Mouse (Mus musculus) G1E-ER4 (cell line): ENCODE results near the gene Cyp2d26. TPM values are rescaled to one million over a fixed set of nuclear protein-coding genes. Genes with fewer than 3 reads are reported as not detected.

Experiments used
- GATA1 ChIP-seq: IDR thresholded peaks from one replicate; pipeline ENCODE4 v1.8.0; 2012; ENCODE audit warnings: low read length, inconsistent platforms
- polyA plus RNA-seq: library from polyadenylated mRNA; stranded (reverse); fragments of >175 nt; gene quantifications from 2 replicates; pipeline ENCODE4 v1.2.3, GENCODE M21; 2012

Cyp2d26 gene
- polyA plus RNA-seq: not detected in 2 replicates

GRCm38 (mm10) chr15:82794277-82794676, at the start of gene Cyp2d26:
TSS of gene Cyp2d26 (minus strand) at chr15:82794294.
- TF ChIP-seq GATA1: no peak

- no peak for TF ChIP-seq GATA1
Observed at GRCm38 (mm10) chr15:82839146-82839545, 45.1 kb upstream of the Cyp2d26 start.

GRCm38 (mm10) chr15:82829917-82830316, 35.8 kb upstream of the Cyp2d26 start:
- TF ChIP-seq GATA1: no peak

GRCm38 (mm10) chr15:82825866-82826265, 31.8 kb upstream of the Cyp2d26 start:
- TF ChIP-seq GATA1: no peak

GRCm38 (mm10) chr15:82822347-82822746, 28.3 kb upstream of the Cyp2d26 start:
- no peak for TF ChIP-seq GATA1

GRCm38 (mm10) chr15:82821657-82822056, 27.6 kb upstream of the Cyp2d26 start:
- no peak for TF ChIP-seq GATA1

GRCm38 (mm10) chr15:82815296-82815695, 21.2 kb upstream of the Cyp2d26 start:
- no peak for TF ChIP-seq GATA1

- no peak for TF ChIP-seq GATA1
Observed at GRCm38 (mm10) chr15:82814806-82815205, 20.7 kb upstream of the Cyp2d26 start.

- no peak for TF ChIP-seq GATA1
Observed at GRCm38 (mm10) chr15:82814321-82814720, 20.2 kb upstream of the Cyp2d26 start.

- no peak for TF ChIP-seq GATA1
Observed at GRCm38 (mm10) chr15:82810556-82810955, 16.5 kb upstream of the Cyp2d26 start.

GRCm38 (mm10) chr15:82809511-82809910, 15.4 kb upstream of the Cyp2d26 start:
- TF ChIP-seq GATA1: no peak

GRCm38 (mm10) chr15:82806969-82807763, 13.1 kb upstream of the Cyp2d26 start:
- TF ChIP-seq GATA1: no peak

- no peak for TF ChIP-seq GATA1
Observed at GRCm38 (mm10) chr15:82804708-82805639, 10.9 kb upstream of the Cyp2d26 start.

GRCm38 (mm10) chr15:82795936-82796440, 1.9 kb upstream of the Cyp2d26 start:
- no peak for TF ChIP-seq GATA1

GRCm38 (mm10) chr15:82793868-82794267, 226 bp downstream of the Cyp2d26 start:
- TF ChIP-seq GATA1: no peak

- TF ChIP-seq GATA1: no peak
Observed at GRCm38 (mm10) chr15:82793454-82793853, 640 bp downstream of the Cyp2d26 start.
